Mouse (Mus musculus) inflammation-experienced regulatory T-cells, adult 6 months (primary cell): ENCODE results near the gene Hpd. TPM values are rescaled to one million over a fixed set of nuclear protein-coding genes. Genes with fewer than 3 reads are reported as not detected.

Source experiments
- ATAC-seq: one replicate; pipeline ENCODE4 v1.8.0; 2017
- polyA plus RNA-seq, 3 experiments: library from polyadenylated mRNA; unstranded; fragments of 100-300 nt; shearing (Covaris generic); gene quantifications; one replicate each; pipeline ENCODE4 v1.2.1; 2017

Gene Hpd
- polyA plus RNA-seq, 3 experiments from 2014 or later, result not detected

DNA sequence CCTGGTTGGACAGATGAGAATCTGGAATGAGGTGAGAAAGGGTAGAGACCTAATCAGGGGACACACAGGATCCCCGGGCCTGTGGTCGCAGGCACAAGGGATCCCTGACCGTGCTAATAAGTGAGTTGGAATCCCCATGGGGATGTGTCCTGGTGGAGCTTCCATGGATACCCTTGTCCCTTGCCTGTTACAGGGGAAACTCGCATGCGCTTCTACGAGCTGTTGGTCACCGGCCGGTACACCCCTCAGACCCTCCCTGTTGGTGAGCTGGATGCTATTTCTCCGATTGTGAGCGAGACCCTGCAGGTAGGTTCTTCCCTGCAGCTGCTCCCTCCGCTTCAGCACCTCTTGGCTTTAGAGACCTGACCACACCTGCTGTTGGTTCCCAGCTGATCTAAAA, 36.2 kb downstream of the Hpd start:
- no peak for ATAC-seq

DNA sequence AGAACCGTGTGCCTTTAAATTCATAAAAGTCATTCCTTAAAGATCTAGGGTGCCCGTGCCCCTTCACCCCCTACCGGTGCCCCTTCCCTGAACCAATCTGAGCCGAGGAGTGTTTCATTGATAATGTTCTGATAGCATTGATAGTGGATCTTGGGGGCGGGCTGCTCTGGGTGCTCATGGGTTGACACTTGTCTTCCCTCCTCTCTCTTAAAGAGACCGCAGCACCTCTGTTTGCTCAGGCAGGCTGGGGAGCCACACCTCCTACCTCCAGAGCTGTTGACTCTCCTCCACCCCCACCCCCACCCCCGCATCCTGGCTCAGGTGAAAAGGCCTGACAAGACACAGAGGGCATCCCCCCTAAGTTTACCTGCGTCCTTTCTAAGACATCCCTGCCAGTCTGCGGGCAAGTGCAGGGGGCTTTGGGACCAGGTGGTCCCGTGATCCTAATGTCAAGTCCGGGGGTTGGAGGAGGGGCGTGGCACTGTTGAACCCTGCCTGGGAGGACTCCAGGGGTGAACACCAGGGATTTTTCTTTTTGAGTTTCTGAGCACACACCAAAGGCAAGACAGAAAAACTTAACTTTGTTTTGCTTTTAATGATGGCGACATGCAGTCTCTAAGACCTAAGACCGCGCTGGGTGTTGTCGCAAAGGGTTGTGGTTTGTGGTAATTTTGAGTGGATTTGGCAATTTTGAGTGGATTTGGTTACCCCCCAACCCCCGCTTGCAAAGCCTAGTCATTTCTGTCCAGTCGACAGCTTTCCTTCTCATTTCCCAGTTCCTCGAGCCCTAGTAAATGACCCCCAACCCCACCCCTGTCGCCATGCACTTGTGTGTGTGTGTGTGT, 37.6 kb downstream of the Hpd start:
- peak; percentile 26 for ATAC-seq

DNA sequence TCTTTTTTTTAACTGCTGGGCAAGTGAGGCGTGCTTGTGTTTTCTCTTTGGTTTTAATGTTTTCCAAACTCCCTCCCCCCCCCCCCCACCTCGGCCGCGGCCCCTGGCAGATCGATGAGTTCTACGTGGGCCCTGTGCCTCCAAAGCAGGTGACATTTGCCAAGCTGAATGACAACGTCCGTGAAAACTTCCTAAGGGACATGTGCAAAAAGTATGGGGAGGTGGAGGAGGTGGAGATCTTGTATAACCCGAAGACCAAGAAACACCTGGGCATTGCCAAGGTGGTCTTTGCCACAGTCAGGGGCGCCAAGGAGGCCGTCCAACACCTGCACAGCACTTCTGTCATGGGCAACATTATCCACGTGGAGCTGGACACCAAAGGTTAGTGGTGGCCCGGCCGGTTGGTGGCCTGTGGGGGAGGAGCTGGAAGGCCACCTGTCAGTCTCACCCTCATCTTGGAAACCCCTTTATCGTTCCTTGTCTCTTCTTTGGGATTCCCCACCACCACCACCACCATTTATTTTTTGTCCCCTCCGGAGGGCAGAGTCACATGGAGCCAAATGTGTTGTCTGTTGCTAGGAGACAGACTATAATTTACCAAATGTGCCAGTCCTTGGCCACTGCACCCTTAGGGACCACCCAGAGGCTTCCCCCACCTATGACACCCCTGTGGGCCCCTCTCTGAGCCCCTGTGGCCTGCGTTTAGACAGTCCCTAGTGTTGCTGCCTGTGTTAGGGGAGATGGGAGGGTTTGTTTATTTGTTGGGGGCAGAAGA, 38.4 kb downstream of the Hpd start:
- no peak for ATAC-seq

DNA sequence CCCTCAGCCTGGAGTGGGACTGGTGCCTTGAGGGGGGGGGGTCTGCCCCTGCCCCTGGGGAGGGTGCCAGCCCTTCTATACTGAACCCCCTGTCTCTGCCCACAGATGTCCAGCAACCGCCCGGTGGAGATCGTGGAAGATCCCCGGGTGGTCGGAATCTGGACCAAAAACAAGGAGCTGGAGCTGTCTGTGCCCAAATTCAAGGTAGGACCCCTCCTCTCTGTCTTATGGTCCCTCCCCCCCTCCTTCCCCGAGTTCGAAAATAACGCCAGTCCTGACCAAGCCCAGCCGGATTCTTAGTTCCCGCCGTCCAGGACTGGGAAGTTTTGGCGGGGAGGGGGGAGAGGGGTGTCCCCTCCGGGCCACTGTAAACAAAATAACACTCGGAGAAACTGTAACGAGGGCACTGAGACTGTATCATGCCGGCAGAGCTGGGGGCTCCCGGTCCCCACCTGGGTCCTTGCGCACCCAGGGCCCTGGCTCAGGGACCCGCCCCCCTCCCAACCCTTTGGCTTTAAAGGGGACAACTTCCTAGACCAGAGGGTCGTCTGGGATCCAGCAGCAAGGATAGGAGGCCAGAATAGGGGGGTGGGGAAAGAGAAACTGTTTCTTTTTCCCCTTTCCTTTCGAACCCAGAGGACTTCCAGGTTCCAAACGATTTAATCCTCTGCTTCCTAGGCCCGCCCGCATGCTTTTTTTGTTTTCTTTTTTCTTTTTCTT, 39.1 kb downstream of the Hpd start:
- no peak for ATAC-seq

DNA sequence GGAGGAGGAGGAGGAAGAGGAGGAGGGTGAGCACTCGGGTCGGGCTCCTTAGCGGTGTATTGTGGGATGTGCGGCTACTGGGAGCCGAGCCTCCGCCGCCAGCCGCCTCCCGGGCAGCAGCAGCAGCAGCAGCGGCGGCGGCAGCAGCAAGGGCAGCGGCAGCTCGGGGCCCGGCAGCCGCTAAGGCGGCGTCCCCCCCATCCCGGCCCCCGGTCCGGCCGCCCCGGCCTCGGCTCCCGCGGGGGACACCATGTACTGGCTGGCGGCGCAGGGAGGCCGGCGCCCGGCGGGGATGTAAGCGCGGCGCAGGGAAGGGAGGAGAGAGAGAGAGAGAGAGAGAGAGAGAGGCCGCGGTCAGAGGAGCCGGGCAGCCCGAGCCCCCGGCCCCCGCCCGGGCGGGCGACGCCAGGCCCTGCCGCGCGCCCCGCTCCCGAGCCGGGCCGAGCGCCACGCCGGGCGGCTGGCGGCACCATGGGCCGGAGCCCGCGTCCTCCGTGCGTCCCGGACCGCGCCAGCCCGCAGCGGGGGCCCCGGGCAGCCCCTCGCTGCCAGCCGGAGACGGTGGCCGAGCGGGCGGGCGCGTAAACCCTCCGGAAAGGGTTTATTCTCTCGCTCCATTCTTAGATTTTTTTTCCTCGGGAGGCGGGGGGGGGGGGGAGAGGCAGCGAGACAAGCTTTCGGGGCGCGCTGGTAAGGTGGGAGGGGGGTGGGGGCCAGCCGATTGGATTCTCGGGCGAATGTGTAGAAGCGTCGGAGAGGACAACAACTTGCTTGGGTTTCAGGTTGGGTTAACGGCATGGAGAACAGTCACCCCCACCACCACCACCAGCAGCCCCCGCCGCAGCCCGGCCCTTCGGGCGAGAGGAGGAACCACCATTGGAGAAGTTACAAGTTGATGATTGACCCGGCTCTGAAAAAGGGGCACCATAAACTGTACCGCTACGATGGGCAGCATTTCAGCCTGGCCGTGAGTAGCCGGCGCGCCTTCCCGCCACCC, 40.1 kb downstream of the Hpd start, which contains the start of gene Setd1b:
Gene Setd1b (plus strand): TSS at position 33 of the 997 bp plus-strand sequence.
- ATAC-seq, result no peak

DNA sequence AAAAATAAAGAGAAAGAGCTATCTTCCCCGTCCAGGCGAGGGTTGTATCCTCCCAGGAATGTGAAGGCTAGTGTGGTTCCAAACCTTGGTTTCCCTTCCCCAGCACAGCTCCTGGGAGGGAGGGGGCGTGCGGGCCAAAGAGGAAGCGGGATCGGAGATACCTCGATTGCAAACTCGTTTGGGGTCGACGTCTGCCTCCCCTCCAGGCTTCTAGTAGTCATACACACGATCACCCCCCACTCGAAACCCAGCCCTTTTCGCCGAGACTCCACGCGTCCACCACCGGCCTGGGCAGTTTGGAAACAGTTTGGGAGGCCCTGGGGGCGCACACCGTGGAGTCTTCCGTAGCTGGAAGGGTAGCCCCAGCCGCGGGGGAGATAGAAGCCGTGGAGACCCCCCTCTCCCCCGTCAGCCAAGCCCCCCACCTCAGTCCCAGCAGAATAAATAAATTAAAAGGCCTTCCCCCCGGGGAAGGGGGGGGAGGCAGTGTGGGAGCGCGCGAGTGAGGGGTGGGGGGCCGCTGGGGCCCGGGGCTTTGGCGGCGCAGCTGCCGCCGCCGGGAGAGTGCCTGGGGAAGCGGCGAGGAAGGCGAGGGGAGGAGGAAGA, 40.9 kb downstream of the Hpd start:
- no peak for ATAC-seq

DNA sequence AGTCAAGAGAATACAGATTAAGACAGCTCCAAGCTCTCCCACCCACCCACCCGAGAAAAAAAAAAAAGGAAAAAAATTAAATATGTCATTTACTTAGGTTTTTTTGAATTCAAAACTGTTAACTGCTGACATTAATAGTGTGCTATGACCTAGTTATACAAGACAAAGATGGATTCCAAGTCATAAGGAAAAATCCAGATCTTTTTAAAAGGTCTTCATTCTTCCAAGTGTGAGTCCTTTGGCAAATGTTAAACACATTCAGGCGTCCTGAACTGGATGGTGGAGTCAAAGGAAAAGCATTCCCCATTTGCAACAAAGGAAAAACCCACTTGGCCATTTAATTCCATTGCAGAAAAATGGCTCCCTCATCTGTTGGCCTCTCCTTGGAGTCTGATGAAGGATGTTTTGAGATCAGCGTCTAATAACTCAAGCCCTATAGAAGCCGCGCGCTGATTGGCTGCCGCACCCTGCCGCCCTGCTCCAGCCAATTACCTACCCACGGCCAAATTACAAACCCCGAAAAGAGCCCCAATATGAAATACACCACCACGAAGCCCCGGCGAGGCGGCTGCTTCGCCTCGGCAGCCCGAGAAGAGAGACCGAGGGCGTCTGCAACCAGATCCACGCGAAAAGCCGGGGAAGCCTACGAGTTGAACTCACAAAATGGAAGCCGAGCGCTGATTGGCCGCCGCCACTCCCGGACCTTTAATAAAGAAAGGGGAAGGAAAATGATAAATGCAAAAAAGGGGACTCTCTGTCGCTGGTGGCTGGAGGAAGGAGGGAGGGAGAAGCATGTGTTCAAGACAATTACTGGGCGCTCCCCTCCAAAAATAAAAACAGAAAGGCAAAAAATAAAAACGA, 41.6 kb downstream of the Hpd start:
- ATAC-seq, result peak; percentile 79

DNA sequence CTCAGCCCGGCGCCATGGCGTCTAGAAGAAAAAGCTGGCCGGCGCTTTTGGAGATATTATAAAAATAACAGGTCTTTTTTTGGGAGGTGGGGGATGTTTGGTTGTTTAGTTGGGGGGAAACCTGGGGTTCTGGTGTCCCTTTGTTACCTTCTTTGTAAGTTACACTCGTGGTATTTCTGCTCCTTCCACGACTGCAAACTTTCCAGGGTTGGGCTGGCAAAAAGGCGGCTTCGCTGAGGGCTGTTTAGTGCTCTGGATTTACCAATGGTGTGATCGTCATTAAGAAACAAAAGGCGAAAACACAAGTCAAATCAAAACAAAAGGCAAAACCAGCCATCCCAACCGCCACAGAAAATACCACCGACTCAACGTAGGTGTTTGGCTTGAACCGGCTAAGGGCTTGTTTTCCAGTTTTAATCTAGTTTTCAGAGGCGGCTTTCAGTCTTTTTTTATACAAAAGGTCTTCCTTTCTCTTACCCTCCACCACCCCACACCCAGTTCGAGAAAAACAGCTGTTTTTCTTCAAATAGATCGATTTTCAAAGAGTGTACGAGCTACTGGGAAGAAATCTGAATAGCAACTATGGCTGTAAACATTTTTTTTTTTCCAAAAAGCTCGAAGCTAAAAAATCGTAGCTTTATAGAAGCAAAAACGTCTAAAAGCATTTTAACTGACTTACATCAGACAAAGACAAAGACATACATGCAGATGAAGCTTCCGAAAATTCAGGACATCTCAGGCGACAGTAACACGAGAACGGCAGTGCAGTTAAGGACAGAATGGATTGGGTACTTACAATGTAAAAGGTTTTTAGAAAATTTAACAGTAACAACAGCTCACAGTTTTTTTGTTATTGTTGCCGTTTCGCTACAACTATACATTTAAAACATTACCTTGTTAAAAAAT, 42.6 kb downstream of the Hpd start:
- ATAC-seq, result no peak

DNA sequence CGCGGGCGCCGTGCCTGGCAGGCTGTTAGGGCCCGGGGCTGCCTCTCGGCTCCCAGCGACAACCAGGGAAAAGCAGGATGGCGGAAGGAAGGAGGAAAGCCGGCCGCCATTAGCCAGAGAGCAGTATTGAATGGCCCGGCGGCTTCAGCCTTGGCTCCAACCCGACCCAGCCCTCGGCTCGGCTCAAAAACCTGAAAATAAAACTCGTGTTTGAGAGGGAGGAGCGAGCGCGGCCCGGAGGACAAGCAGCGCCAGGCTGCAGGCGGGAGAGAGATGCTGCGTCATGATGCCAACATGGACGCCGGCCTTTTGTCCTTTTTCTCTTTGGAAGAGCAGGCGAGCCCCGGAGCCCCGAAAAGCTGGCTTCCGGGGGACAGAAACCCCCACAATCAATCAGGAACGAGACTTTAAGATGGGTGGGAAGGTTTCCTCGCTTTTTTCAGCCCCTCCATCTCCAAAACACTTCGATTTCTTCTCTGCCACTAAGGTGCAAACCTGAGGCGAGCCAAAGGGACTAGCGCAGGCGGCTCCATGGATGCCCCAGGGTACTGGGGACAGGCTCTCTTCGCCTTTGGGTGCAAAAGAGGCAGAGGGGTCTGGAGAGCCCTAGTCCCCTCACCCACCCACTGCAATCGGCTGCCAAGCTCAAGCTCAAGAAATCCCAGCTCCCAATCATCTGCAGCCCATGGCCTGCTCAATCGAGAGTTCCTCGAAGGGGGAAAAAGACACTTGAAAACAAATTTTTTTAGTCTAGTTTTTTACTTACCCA, 43.4 kb downstream of the Hpd start:
- peak; percentile 18 for ATAC-seq

DNA sequence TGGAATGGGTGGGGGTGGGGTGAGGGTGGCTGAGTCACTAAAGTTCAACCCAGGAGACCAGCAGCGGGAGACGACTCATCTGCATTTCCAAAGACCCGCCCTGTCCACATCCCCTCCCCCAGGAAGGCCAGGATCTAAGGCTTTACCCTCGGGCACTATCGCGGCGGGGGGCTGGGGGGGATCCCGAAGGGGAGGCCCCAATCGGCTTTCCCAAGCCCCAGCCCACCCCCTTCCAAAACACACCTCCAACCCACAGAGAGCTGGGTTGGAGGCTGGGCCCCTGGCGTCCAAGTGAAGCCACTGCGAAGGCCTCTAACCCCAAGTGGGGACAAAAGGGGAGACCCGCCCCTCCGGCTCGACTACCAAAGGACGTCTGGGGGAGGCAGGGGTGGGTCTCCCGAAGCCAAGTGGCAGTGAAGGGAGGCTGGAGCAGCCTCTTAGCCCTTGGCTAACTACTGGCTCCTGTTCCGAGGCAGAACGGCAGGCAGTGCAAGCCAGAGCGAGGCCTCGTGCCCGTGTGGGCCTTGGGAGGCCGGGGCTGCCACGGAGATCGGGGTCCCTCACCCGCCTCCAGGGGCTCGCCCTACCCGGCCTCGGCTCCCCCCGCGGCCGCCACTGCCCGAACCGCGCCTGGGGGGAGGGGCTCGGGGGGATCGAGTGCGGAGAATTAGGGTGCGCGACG, 44.2 kb downstream of the Hpd start:
- ATAC-seq, result no peak

DNA sequence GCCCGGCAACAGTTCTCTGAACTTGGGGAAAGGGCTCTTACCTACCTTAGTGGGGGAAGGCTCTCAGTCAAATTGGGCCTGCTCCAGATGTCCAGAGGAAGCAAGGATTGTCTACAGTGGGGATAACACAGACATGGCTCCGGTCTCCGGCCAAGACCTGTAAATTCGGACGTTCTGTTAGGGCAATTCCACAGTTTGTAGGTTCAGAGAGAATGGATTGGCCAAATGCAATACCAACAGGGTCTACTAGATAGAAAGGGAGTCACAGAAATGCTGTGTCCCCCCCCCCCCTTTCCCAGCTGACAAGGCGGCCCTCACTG, 44.7 kb downstream of the Hpd start:
- no peak for ATAC-seq

DNA sequence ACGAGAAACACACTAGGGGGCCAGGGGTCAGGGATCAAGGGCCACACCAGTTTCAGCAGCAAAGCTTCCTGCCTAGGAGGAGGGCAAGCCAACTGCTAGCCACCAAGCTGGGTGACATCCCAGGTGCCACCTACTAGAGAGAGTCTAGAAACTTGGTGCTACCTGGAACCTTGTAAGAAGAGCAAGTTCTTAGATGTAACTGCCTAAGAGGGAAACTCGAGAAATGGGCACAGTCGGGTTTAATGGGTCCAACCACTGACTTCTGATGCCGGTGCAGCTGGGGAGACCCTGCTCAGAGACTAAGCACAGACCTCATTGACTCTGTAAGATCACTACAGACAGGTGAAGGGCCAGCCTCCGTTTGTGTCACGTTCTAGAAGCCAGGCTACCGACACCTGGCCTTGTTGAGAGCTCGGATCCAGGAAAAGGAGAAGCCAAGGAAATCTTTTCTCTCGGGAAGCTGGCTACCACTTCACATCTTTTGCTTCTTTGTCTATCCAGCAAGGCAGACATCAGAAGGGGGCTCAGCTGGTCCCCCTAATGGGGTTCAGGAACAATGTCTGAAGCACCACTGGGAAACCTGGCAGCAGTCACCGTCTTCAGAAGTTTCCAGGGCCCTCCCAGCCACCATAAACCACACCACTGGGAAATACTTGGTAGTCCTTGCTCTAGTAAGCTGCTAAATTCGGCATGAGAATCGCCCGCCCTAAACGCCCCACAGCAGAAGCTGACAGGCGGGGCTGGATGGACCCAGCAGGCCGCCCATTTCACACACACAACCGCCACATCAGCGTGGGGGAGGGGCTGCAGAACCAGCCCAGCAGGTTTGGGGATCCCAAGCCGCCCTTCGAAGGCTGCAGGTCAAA, 45.2 kb downstream of the Hpd start:
- no peak for ATAC-seq

DNA sequence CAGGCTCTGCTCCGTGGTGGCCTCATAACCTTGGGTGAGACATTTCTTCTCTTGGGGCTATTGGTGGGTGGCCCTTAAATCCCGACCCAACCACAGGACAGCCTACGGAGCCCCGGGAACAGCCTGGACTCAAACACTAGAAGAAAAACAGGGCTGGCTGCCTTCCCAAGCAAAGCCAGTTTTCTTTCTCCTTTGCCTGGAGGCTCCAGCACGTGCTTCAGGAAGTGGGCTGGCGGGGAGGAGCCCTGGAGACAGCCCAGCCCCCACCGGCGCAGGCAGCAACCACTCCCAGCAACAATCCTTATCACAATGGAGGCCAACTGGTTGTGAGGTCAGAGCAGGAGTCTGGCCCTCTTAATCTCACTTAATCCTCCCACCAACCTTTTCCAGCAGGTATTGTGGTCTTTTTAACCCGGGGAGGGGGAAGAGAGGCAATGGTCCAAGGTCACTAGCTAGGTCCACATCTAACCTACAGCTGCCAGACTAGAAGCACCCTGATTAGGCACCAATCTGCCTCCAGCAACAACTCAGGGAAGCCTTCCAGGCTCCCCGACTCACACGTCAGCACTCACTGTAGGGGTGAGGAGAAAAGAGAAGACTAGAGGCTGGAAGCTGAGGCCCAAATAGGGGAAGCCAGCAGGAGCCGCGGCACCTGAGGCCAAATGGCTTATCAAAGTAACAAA, 46.0 kb downstream of the Hpd start:
- no peak for ATAC-seq

DNA sequence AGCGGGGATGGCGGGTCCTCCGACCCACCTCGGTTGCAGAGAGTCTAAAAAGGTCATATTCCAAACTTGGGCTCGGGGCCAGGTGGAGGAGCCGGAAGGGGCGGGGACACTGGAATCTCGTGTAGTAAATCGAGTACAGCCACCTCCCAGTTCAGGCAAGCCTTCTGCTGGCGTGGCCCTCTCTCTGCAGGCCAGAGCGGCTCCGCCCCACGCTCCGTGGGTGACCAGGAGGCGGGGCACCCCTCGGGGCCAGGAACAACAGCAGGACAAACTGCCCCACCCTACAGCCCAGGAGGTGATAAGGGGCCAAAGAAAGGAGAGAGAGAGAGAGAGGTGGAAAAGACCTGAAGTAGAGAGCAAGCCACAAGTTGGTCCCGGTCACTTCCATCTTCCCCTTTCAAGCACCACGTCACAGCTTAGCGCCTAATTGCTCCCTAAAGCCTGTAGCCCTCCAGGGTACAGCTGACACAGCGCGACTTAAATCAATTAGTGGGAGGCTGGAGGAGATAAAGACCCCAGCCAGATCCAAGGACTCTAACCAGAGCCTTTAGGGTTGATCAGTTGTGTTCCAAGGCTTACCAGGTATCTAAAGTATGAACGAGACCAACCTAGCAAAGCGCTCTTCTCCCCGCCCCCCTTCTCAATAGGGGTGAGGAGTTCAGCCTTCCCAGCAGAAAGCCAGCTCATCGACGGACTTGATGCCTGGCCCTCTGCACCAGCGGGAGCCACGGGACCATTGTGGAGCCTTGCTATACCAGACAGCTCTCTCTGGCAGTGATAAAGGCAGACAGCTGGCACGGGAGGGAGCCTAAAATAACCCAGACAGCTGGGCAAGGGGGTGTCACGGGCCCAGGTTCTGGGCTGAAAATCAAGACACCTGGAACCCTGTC, 46.8 kb downstream of the Hpd start:
- no peak for ATAC-seq

DNA sequence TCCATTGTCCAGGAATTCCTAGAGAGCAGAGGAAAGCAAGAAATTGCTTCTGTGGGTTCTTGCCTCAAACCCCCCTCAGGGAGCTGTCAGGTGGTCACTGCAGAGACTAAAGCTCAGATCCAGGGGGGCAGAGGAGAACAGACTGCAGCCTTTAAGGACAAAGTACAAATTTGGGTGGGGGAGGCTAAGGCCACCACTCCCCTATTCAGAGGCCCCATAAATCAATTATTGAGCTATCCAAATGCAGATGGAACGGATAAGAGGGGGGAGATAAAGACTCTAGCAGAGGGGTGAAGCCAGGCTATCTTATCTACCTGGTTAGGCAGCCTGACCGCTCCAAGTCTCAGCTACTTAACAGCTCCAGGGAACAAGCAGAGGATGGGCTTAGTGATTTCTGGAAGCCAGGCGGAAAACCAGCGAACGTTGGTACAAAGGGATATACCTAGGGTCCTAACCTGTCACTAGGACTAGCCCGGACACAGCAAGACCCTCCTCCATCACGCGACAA, 47.6 kb downstream of the Hpd start:
- ATAC-seq, result no peak
